Mouse (Mus musculus) cerebellum, adult 18-20 months (tissue): ENCODE measurements around the gene Nav2.

ENCODE experiments used
- DNase-seq, 2 experiments: peaks; one replicate each; pipeline ENCODE4 v3.0.0; 2021

Gene Nav2

GRCm38 (mm10) chr7:49534208-49534607 is 625.7 kb downstream of the Nav2 start:
- no peak for DNase-seq

GRCm38 (mm10) chr7:49538360-49538759 is 629.8 kb downstream of the Nav2 start:
- DNase-seq, result no peak

GRCm38 (mm10) chr7:49540181-49540580 is 631.7 kb downstream of the Nav2 start:
- DNase-seq, result no peak

GRCm38 (mm10) chr7:49542135-49542534 is 633.6 kb downstream of the Nav2 start:
- no peak for DNase-seq

- no peak for DNase-seq
Measured at GRCm38 (mm10) chr7:49544775-49545705, 636.5 kb downstream of the Nav2 start.

GRCm38 (mm10) chr7:49545706-49546097 is 637.2 kb downstream of the Nav2 start:
- DNase-seq, result no peak

GRCm38 (mm10) chr7:49548397-49548796 is 639.9 kb downstream of the Nav2 start:
- no peak for DNase-seq

GRCm38 (mm10) chr7:49553236-49553981 is 644.9 kb downstream of the Nav2 start:
- DNase-seq, result no peak

- peak; percentile 59 to 71 for DNase-seq
Measured at GRCm38 (mm10) chr7:49558240-49558640, 649.7 kb downstream of the Nav2 start.

GRCm38 (mm10) chr7:49558895-49559294 is 650.4 kb downstream of the Nav2 start:
- peak; percentile 41 to 52 for DNase-seq

- DNase-seq, result no peak
Measured at GRCm38 (mm10) chr7:49560012-49560411, 651.5 kb downstream of the Nav2 start.

GRCm38 (mm10) chr7:49562404-49562803 is 653.9 kb downstream of the Nav2 start:
- no peak for DNase-seq

GRCm38 (mm10) chr7:49562851-49563250 is 654.3 kb downstream of the Nav2 start:
- peak; percentile 38 to 43 for DNase-seq

GRCm38 (mm10) chr7:49565084-49565483 is 656.6 kb downstream of the Nav2 start:
- no peak for DNase-seq

GRCm38 (mm10) chr7:49565798-49566197 is 657.3 kb downstream of the Nav2 start:
- DNase-seq, result peak; percentile 20 to 30

GRCm38 (mm10) chr7:49567346-49568034 is 659.0 kb downstream of the Nav2 start:
- no peak for DNase-seq

- no peak for DNase-seq
Measured at GRCm38 (mm10) chr7:49569646-49570045, 661.1 kb downstream of the Nav2 start.

- DNase-seq, result no peak
Measured at GRCm38 (mm10) chr7:49571606-49572005, 663.1 kb downstream of the Nav2 start.

GRCm38 (mm10) chr7:49575226-49575625 is 666.7 kb downstream of the Nav2 start:
- DNase-seq, result no peak

GRCm38 (mm10) chr7:49577096-49577495 is 668.6 kb downstream of the Nav2 start:
- DNase-seq, result no peak

- no peak for DNase-seq
Measured at GRCm38 (mm10) chr7:49581951-49582350, 673.4 kb downstream of the Nav2 start.

GRCm38 (mm10) chr7:49582551-49582950 is 674.0 kb downstream of the Nav2 start:
- no peak for DNase-seq

GRCm38 (mm10) chr7:49583176-49583575 is 674.7 kb downstream of the Nav2 start:
- DNase-seq, result no peak
